Mouse (Mus musculus) forebrain, embryonic 16.5 days (tissue): Measurements from ENCODE around the gene 4933428G20Rik. TPM values are rescaled to one million over a fixed set of nuclear protein-coding genes. Genes with fewer than 3 reads are reported as not detected.

Experiments
- ATAC-seq: fragments of 200-750 bp; cut with Nextera tagmentation; 2 replicates; pipeline ENCODE4 v1.8.0; 2017; ENCODE audit warnings: mild to moderate bottlenecking, moderate library complexity
- H3K27ac ChIP-seq: fragments of 300-500 bp; sonication (generic); 2 replicates; pipeline ENCODE4 v1.5.1; 2014; ENCODE audit warnings: low read length, control low read depth
- H3K27me3 ChIP-seq: fragments of 300-500 bp; sonication (generic); replicated peaks from 2 replicates; pipeline ENCODE4 v1.6.1; 2014; ENCODE audit warnings: low read length; ENCODE audit not compliant: control insufficient read depth, insufficient read depth
- H3K36me3 ChIP-seq: fragments of 300-500 bp; sonication (generic); 2 replicates; pipeline ENCODE4 v1.6.1; 2014; ENCODE audit not compliant: control insufficient read depth, insufficient read depth
- H3K4me1 ChIP-seq: fragments of 300-500 bp; sonication (generic); replicated peaks from 2 replicates; pipeline ENCODE4 v1.6.1; 2014; ENCODE audit warnings: low read length; ENCODE audit not compliant: control insufficient read depth, insufficient read depth
- H3K4me2 ChIP-seq: fragments of 300-500 bp; sonication (generic); 2 replicates; pipeline ENCODE4 v1.6.1; 2014; ENCODE audit warnings: mild to moderate bottlenecking, low read length, control low read depth
- H3K4me3 ChIP-seq: fragments of 300-500 bp; sonication (generic); replicated peaks from 2 replicates; pipeline ENCODE4 v1.5.1; 2014; ENCODE audit warnings: mild to moderate bottlenecking, low read length, control low read depth
- H3K9ac ChIP-seq: fragments of 300-500 bp; sonication (generic); replicated peaks from 2 replicates; pipeline ENCODE4 v1.6.1; 2014; ENCODE audit warnings: low read depth, low read length, control low read depth
- H3K9me3 ChIP-seq: fragments of 300-500 bp; sonication (generic); 2 replicates; pipeline ENCODE4 v1.6.1; 2016; ENCODE audit warnings: low read length; ENCODE audit not compliant: control insufficient read depth
- WGBS: fragments of 180-500 bp; shearing (Covaris S2); extraction: QIAGEN DNeasy Blood & Tissue Kit; methylation state at CpG from one replicate; pipeline ENCODE4 v1.1.7; 2014; 5-methylcytosine and 5-hydroxymethylcytosine counted together
- polyA plus RNA-seq: library from polyadenylated mRNA; unstranded; fragments of >200 nt; fragmentation: Nextera tagmentation; extraction: Ambion mirVana; gene quantifications from 2 replicates; pipeline ENCODE4 v1.2.1, GENCODE M21; 2015

4933428G20Rik gene
- polyA plus RNA-seq, 1 experiment from 2014 or later = 1.2 TPM

DNA sequence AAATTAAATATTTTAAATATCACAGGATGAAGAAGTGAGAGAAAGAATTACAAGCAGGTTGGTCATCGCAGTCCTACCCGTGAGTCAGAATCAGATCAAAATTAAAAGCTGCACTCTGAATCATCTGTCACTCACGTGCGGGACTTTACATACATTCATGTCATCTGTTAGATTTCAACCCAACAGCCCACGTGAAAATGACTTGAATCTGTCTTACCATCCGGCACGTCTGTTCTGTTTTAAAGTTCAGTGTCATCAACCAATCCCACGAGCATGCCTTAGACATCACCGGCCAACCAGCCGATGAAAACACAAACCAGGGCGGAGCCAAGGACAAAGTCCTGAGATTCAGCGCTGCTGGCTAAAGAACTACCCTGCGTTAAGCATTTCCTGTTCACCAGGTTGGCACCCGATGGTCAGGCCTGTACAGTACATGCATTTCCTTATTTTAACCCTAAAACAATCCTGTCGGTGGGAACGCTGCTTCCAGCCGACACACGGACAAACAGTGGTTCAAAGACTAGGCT, 28.2 kb upstream of the 4933428G20Rik start:
- H3K4me3 ChIP-seq = no peak overlapping the region
- peaks cover 8% of the 10 kb centered on the region; the same call in 1 of the 2 replicates for H3K36me3 ChIP-seq
- H3K27me3 ChIP-seq = peaks cover 5% of the 10 kb centered on the region
- H3K9me3 ChIP-seq = no peaks in the 10 kb centered on the region
- H3K9ac ChIP-seq = no peak overlapping the region
- ATAC-seq = no peak
- peaks cover 18% of the 10 kb centered on the region for H3K4me1 ChIP-seq
- H3K27ac ChIP-seq = no peak overlapping the region
- WGBS = 83% methylated on average over 18 of the region's 18 CpGs
- H3K4me2 ChIP-seq = no peak overlapping the region

DNA sequence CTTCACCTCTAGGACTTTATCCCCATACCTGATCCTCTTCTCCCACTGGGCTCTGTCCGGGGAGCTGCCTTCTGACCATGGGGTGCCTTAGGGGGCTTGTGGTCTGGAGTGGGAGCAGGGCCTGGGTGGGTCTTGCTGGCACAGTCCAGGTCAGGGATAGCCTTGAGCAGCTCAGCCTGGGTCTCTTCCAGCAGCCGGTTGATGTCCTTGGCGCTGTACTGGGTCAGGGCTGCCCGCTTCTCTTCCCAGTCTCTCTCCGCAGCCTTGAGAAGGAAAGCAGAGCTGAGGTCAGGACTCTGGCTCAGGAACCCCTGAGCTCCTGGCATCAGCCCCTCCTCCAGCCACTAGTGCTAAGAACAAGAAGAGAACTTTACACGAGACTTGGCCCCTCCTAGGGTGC, 25.2 kb upstream of the 4933428G20Rik start:
- no peaks in the 10 kb centered on the region for H3K27me3 ChIP-seq
- H3K9me3 ChIP-seq = no peaks in the 10 kb centered on the region
- H3K4me1 ChIP-seq = no peaks in the 10 kb centered on the region
- H3K4me2 ChIP-seq = no peak overlapping the region
- no peak for ATAC-seq
- no peak overlapping the region for H3K9ac ChIP-seq
- H3K36me3 ChIP-seq = peaks cover 18% of the 10 kb centered on the region
- no peak overlapping the region for H3K4me3 ChIP-seq
- H3K27ac ChIP-seq = no peak overlapping the region
- WGBS = 89% methylated on average over 6 of the region's 6 CpGs

DNA sequence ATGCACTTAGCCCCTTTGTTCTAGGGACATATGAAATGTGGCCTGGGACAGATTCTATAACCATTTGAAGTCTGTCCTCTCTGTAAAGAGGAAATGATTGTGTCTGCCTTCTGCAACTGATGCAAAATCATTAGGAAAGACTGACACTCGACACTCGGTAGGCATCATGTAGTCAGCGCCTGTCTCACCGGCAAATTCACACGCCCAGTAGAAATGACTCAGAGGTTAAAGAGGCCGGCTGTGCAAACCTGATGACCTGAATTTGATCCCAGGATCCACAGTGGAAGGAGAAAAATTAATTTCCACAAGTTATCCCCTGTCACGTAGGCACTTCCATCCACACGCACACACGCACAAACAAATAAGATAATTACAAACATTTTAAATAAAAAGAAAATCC, 24.2 kb upstream of the 4933428G20Rik start:
- no peaks in the 10 kb centered on the region for H3K9me3 ChIP-seq
- H3K27me3 ChIP-seq = no peaks in the 10 kb centered on the region
- H3K9ac ChIP-seq = no peak overlapping the region
- 68% methylated on average over 9 of the region's 9 CpGs for WGBS
- H3K27ac ChIP-seq = no peak overlapping the region
- no peak overlapping the region for H3K4me3 ChIP-seq
- no peaks in the 10 kb centered on the region for H3K4me1 ChIP-seq
- no peak overlapping the region for H3K4me2 ChIP-seq
- H3K36me3 ChIP-seq = peaks cover 18% of the 10 kb centered on the region
- no peak for ATAC-seq

DNA sequence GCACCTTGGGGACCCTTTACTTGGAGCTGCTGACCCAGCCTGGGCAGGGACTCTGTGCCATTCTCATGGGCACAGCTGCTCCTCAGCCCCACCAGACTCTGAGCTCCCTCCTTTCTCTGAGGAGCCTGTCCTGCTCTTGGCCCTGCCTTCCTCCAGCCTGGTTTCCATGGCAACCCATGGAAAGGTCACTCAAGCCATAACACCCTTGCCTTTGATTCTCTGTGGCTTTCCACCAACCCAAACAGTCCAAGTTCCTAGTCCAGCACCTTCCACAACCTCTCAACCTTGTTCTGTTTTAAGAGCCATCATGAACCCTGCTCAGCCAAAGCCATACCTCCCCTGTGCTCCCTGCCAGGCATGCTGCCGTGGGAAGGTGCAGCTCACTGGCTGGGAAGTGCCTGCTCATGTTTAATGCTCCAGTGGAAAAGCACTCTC, 23.7 kb upstream of the 4933428G20Rik start:
- Histone ChIP-seq H3K4me1 (no peaks in the 10 kb centered on the region), H3K27me3 (no peaks in the 10 kb centered on the region), H3K9me3 (no peaks in the 10 kb centered on the region), H3K9ac (no peak overlapping the region), H3K27ac (no peak overlapping the region), H3K4me3 (no peak overlapping the region), H3K36me3 (peaks cover 18% of the 10 kb centered on the region), H3K4me2 (no peak overlapping the region)
- 0% methylated on average over 1 of the region's 1 CpGs for WGBS
- no peak for ATAC-seq

DNA sequence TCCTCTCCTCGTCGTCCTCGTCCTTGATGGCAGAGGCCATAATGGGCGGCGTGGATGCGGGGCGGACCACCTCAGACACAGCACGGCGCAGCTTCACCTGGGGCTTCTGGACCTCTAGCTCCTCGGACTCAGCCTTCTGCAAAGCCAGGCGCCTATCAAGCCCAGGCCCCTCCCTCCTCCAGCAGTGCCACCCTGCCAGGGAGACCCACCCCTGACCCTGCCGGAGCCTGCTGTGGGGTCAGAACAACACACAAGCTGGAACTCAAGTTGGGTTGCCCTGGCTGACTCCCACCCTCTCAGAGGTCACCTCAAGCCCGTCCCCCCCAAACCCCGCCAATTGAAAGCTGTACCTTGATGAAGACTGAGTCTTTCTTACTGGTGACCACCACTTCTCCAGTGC, 23.0 kb upstream of the 4933428G20Rik start:
- WGBS = 88% methylated on average over 14 of the region's 14 CpGs
- H3K27ac ChIP-seq = no peak overlapping the region
- no peak; the same call in 1 of the 2 replicates for ATAC-seq

DNA sequence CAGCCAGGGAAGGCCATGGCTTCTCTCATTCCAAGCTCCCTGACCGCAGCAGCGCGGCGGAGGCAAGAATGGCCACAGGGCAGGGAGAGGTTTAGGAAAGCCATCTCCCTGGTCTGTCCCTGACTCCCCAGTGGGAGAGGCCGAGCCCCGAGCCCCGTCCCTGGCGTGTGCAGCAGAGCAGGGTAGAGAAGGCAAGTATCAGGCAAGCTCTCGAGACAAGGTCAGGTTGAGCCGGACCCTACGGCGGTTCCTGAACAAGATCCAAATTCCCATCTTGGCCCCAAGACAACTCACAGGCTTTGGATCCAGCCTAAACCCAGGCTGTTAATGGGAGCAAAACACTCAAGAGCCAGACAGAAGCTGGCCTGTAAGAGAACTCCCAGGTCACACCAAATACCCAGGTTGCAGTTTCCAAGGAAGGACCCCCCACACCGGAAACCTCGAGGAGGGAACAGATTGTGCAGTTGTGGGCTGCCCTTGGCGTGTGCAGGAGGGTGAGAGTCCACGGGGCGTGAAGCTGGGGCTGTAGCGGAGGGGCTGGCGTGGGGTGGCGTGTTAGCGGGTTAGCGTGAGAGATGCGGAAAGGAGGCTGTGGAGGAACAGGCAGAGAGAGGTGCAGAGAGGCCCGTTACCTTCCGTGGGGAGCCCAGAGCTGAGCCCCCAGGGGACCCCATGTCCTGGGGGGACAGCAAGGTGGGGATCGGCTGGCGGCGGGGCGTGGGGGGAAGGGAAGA, 21.8 kb upstream of the 4933428G20Rik start:
- H3K9ac ChIP-seq = no peak overlapping the region
- H3K27ac ChIP-seq = no peak overlapping the region
- no peaks in the 10 kb centered on the region for H3K4me1 ChIP-seq
- peaks cover 20% of the 10 kb centered on the region for H3K36me3 ChIP-seq
- H3K9me3 ChIP-seq = no peaks in the 10 kb centered on the region
- no peak; the same call in 1 of the 2 replicates for ATAC-seq
- no peak overlapping the region for H3K4me3 ChIP-seq
- no peaks in the 10 kb centered on the region for H3K27me3 ChIP-seq
- no peak overlapping the region for H3K4me2 ChIP-seq
- WGBS = 87% methylated on average over 29 of the region's 29 CpGs

More for the DNA sequence above, 23.0 kb upstream of the 4933428G20Rik start:
- H3K36me3 ChIP-seq = peaks cover 20% of the 10 kb centered on the region
- no peak overlapping the region for H3K4me3 ChIP-seq
- H3K9me3 ChIP-seq = no peaks in the 10 kb centered on the region
- H3K27me3 ChIP-seq = no peaks in the 10 kb centered on the region
- H3K4me2 ChIP-seq = no peak overlapping the region
- H3K9ac ChIP-seq = no peak overlapping the region
- H3K4me1 ChIP-seq = no peaks in the 10 kb centered on the region

GRCm38 (mm10) chr11:97520541-97520940, 20.4 kb upstream of the 4933428G20Rik start:
- H3K27ac ChIP-seq = no peak overlapping the region
- ATAC-seq = no peak
- 96% methylated on average over 7 of the region's 7 CpGs for WGBS
- H3K9ac ChIP-seq = no peak overlapping the region
- no peaks in the 10 kb centered on the region for H3K4me1 ChIP-seq
- no peaks in the 10 kb centered on the region for H3K27me3 ChIP-seq
- peaks cover 23% of the 10 kb centered on the region for H3K36me3 ChIP-seq
- no peaks in the 10 kb centered on the region; the same call in 1 of the 2 replicates for H3K9me3 ChIP-seq
- H3K4me3 ChIP-seq = no peak overlapping the region
- no peak overlapping the region for H3K4me2 ChIP-seq

DNA sequence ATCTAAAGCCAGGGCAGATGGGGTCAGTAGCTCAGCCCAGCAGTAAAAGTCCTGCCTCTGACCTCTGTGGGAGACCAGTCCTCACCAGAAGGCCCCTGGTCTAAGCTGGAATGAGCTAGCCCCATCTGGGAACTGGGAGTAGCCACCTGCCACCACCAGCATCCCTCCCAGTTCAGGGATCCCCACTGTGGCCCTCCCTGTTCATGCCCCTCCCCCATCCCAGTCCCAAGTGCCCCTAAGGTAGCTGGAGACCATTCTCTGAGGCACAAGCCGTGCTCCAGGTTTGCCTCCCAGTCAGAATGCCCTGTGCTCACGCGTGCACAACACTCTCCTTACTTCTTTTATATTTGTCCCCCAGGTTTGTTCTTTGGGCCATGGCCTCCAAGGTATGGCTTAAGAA, 12.9 kb upstream of the 4933428G20Rik start:
- Histone ChIP-seq H3K9ac (no peak overlapping the region), H3K36me3 (peaks cover 17% of the 10 kb centered on the region), H3K4me1 (no peaks in the 10 kb centered on the region), H3K27me3 (no peaks in the 10 kb centered on the region), H3K27ac (no peak overlapping the region), H3K4me2 (no peak overlapping the region), H3K9me3 (peaks cover 2% of the 10 kb centered on the region; the same call in 1 of the 2 replicates), H3K4me3 (no peak overlapping the region)
- WGBS = 63% methylated on average over 3 of the region's 3 CpGs
- no peak for ATAC-seq

- no peak for ATAC-seq
- Histone ChIP-seq H3K27ac (no peak overlapping the region), H3K9ac (no peak overlapping the region), H3K27me3 (no peaks in the 10 kb centered on the region), H3K4me1 (no peaks in the 10 kb centered on the region), H3K9me3 (peaks cover 2% of the 10 kb centered on the region; the same call in 1 of the 2 replicates), H3K4me3 (no peak overlapping the region), H3K36me3 (peaks cover 17% of the 10 kb centered on the region), H3K4me2 (no peak overlapping the region)
- WGBS = 26% methylated on average over 6 of the region's 6 CpGs
These were observed 12.4 kb upstream of the 4933428G20Rik start for GRCm38 (mm10) chr11:97512511-97512910.
